ENCODE assay signal across 29 mouse cellular contexts in genomic region chr1:53321662-53322344, GRCm38 (mm10). TPM values are rescaled to one million over a fixed set of nuclear protein-coding genes. Genes with fewer than 3 reads are reported as not detected.
A peak's percentile ranks its signal among the peaks of the same experiment; 100 is the strongest.
DNase-seq lines count a peak whose midpoint lies in the region; ATAC-seq and TF ChIP-seq lines count a peak whose summit lies in the region.
"Had no signal": no experiment of that assay in that cellular context is flagged by ENCODE, and none has a peak within 500 bp of the region (broad histone marks: within the 10 kb centered on the region; RNA-seq: fewer than 3 reads in every experiment).

No protein-coding gene starts in this region.

- peaks cover 58% of the 10 kb centered on the region for H3K4me1 ChIP-seq in G1E (ENCODE audit: insufficient read depth, low read depth, low read length)
- H3K4me1 ChIP-seq in liver, embryonic 14.5 days (replicated peaks; ENCODE audit: control insufficient read depth in 2 of 2, insufficient read depth in 2 of 2, low read length in 1 of 2) = peaks cover 6 to 8% of the 10 kb centered on the region in 2 experiments; a peak in 3 of 4 replicates
- H3K4me1 ChIP-seq in lung, postnatal 0 days (ENCODE audit: insufficient read depth, low read depth, low read length) = no peaks in the 10 kb centered on the region
- H3K4me1 ChIP-seq: embryonic facial prominence, embryonic 12.5 days; embryonic facial prominence, embryonic 15.5 days; heart, embryonic 12.5 days; heart, embryonic 15.5 days; hindbrain, embryonic 15.5 days had no signal

- H3K4me3 ChIP-seq in G1E (ENCODE audit: low read depth, low read length) = no peak overlapping the region
- no peak overlapping the region for H3K4me3 ChIP-seq in liver, embryonic 14.5 days (ENCODE audit: insufficient read depth in 1 of 2, low read depth in 2 of 2, low read length in 2 of 2)
- H3K4me3 ChIP-seq in lung, postnatal 0 days (ENCODE audit: low read depth, low read length) = no peak overlapping the region
- H3K4me3 ChIP-seq: embryonic facial prominence, embryonic 12.5 days; embryonic facial prominence, embryonic 15.5 days; heart, embryonic 12.5 days; heart, embryonic 15.5 days; hindbrain, embryonic 15.5 days had no signal

- no peak for DNase-seq in frontal cortex, adult 2 months (ENCODE audit: extremely low spot score in 1 of 2, low spot score in 1 of 2)
- DNase-seq in G1E (ENCODE audit: low spot score) = no peak
- DNase-seq in liver, embryonic 14.5 days (ENCODE audit: low read depth in 3 of 3, low spot score in 3 of 3) = no peak
- DNase-seq in lung, postnatal 0 days (ENCODE audit: low spot score) = no peak
- DNase-seq in heart, postnatal 14 days = no peak
- DNase-seq: adrenal gland, adult 2 months; adrenal gland, postnatal 14 days; cerebellum, adult 11 months; cerebellum, adult 2 months; cerebellum, adult 9-11 months; cerebellum, postnatal 25 days; forebrain, postnatal 0 days; gastrocnemius, postnatal 10 days; heart, adult 11 months; heart, postnatal 10 days; heart, postnatal 4 days had no signal

- peak; percentile 62; the same call in 1 of the 2 replicates for ATAC-seq in frontal cortex, adult (ENCODE audit: low TSS enrichment)
- peak; percentile 56 for ATAC-seq in G1E (ENCODE audit: extremely low read depth, insufficient number of reproducible peaks, low FRiP score, poor library complexity, severe bottlenecking)
- peak; percentile 53 for ATAC-seq in liver, embryonic 14.5 days (ENCODE audit: insufficient read depth)
- peak; percentile 72 for ATAC-seq in megakaryocyte-erythroid progenitor cell, adult 5-6 weeks (replicated peaks; ENCODE audit: low FRiP score, low TSS enrichment, poor library complexity, severe bottlenecking)
- no peak for ATAC-seq in lung, postnatal 0 days
- ATAC-seq: forebrain, embryonic 14.5 days; forebrain, postnatal 0 days had no signal

- TF ChIP-seq EP300 in liver, embryonic 14.5 days (IDR thresholded peaks at IDR 0.05; ENCODE audit: low read depth) = peak; percentile 41; the same call in 1 of the 2 replicates
- no peak for TF ChIP-seq EP300 in lung, postnatal 0 days (IDR thresholded peaks at IDR 0.05)

- 70% methylated on average over 4 of the region's 4 CpGs for WGBS in liver, embryonic 14.5 days (ENCODE audit: insufficient replicate concordance)
- WGBS in lung, postnatal 0 days = 96% methylated on average over 4 of the region's 4 CpGs

- no peaks in the 10 kb centered on the region for H3K27me3 ChIP-seq in G1E (ENCODE audit: insufficient read depth, low read length)
- no peaks in the 10 kb centered on the region for H3K27me3 ChIP-seq in liver, embryonic 14.5 days (ENCODE audit: control insufficient read depth, insufficient read depth, low read length)
- H3K27me3 ChIP-seq in lung, postnatal 0 days (replicated peaks; ENCODE audit: insufficient read depth, low read length) = no peaks in the 10 kb centered on the region
- H3K27me3 ChIP-seq: embryonic facial prominence, embryonic 12.5 days; embryonic facial prominence, embryonic 15.5 days; heart, embryonic 12.5 days; heart, embryonic 15.5 days; hindbrain, embryonic 15.5 days had no signal

- no peak overlapping the region for H3K27ac ChIP-seq in liver, embryonic 14.5 days
- no peak overlapping the region for H3K27ac ChIP-seq in lung, postnatal 0 days (ENCODE audit: low read length)
- H3K27ac ChIP-seq: embryonic facial prominence, embryonic 12.5 days; embryonic facial prominence, embryonic 15.5 days; heart, embryonic 15.5 days; hindbrain, embryonic 15.5 days had no signal

- no peaks in the 10 kb centered on the region for H3K9me3 ChIP-seq in G1E (replicated peaks)
- H3K9me3 ChIP-seq in liver, embryonic 14.5 days (ENCODE audit: control insufficient read depth, low read length) = no peaks in the 10 kb centered on the region
- no peaks in the 10 kb centered on the region for H3K9me3 ChIP-seq in lung, postnatal 0 days (ENCODE audit: low read length)
- H3K9me3 ChIP-seq: embryonic facial prominence, embryonic 12.5 days; embryonic facial prominence, embryonic 15.5 days; heart, embryonic 12.5 days; heart, embryonic 15.5 days; hindbrain, embryonic 15.5 days had no signal

- intact Hi-C loops in heart, postnatal 14 days (cut with DNase I) = no loop called here

- H3K4me2 ChIP-seq in liver, embryonic 14.5 days (ENCODE audit: low read depth) = no peak overlapping the region
- no peak overlapping the region for H3K4me2 ChIP-seq in lung, postnatal 0 days (replicated peaks; ENCODE audit: low read depth, low read length)
- H3K4me2 ChIP-seq: embryonic facial prominence, embryonic 12.5 days; embryonic facial prominence, embryonic 15.5 days; heart, embryonic 12.5 days; heart, embryonic 15.5 days; hindbrain, embryonic 15.5 days had no signal

- no peak overlapping the region for H3K9ac ChIP-seq in liver, embryonic 14.5 days (replicated peaks)
- H3K9ac ChIP-seq in lung, postnatal 0 days (replicated peaks; ENCODE audit: low read depth) = no peak overlapping the region
- H3K9ac ChIP-seq: embryonic facial prominence, embryonic 12.5 days; embryonic facial prominence, embryonic 15.5 days; forebrain, postnatal 0 days; heart, embryonic 12.5 days; heart, embryonic 15.5 days; hindbrain, embryonic 15.5 days had no signal

- peaks cover 35% of the 10 kb centered on the region for H3K36me3 ChIP-seq in G1E (replicated peaks)
- peaks cover 10% of the 10 kb centered on the region for H3K36me3 ChIP-seq in liver, embryonic 14.5 days (replicated peaks; ENCODE audit: control insufficient read depth, insufficient read depth, low read depth)
- H3K36me3 ChIP-seq in lung, postnatal 0 days (ENCODE audit: insufficient read depth, low read length) = no peaks in the 10 kb centered on the region

- no peak for TF ChIP-seq CTCF in G1E (IDR thresholded peaks at IDR 0.05; ENCODE audit: low read depth, low read length)
- no peak for TF ChIP-seq CTCF in liver, embryonic 14.5 days (IDR thresholded peaks at IDR 0.05; ENCODE audit: low read depth)
- no peak for TF ChIP-seq CTCF in lung, postnatal 0 days (IDR thresholded peaks at IDR 0.05)

RNA-seq across cellular contexts. Expression of gene Osgepl1, which starts 8.4 kb away (rescaled TPM):
- 21.0 and 23.9 TPM in 2 replicates for polyA plus RNA-seq in frontal cortex, adult 2 months (2012; rRNA removed)
- total RNA-seq in G1E (2014; fragmentation: Nextera tagmentation) = 87.3 and 102 TPM in 2 replicates
- 42.9 and 51.6 TPM in 2 replicates for total RNA-seq in G1E (2017)
- 1.2 and 2.1 TPM in 2 replicates for polyA plus RNA-seq in G1E (2012)
- polyA plus RNA-seq in liver, embryonic 14.5 days (2012; rRNA removed) = 7.8 and 12.9 TPM in 2 replicates
- 27.9 and 28.0 TPM in 2 replicates for polyA plus RNA-seq in liver, embryonic 14.5 days (2014; fragmentation: Nextera tagmentation; extraction: Ambion mirVana)
- total RNA-seq in megakaryocyte-erythroid progenitor cell, adult 5-6 weeks (2014; fragmentation: Nextera tagmentation) = 28.9 and 42.9 TPM in 2 replicates
- 34.2 and 34.9 TPM in 2 replicates for total RNA-seq in megakaryocyte-erythroid progenitor cell, adult 5-6 weeks (2017)
- 13.0 and 16.5 TPM in 2 replicates for polyA plus RNA-seq in lung, postnatal 0 days (2015; fragmentation: Nextera tagmentation; extraction: Ambion mirVana)
- total RNA-seq in heart, postnatal 14 days (2021) = 10 to 100 TPM; 46.4 to 49.5 TPM

RNA-seq across cellular contexts. Expression of gene Gm28778, which starts 24.9 kb away (rescaled TPM):
- not detected in 2 replicates for polyA plus RNA-seq in frontal cortex, adult 2 months (2012; rRNA removed)
- 7.2 TPM in 1 of 2 replicates, not detected in the other for total RNA-seq in G1E (2014; fragmentation: Nextera tagmentation)
- total RNA-seq in G1E (2017) = 3.4 TPM in 1 of 2 replicates, not detected in the other
- not detected in 2 replicates for polyA plus RNA-seq in G1E (2012)
- not detected in 2 replicates for polyA plus RNA-seq in liver, embryonic 14.5 days (2012; rRNA removed)
- polyA plus RNA-seq in liver, embryonic 14.5 days (2014; fragmentation: Nextera tagmentation; extraction: Ambion mirVana) = not detected in 2 replicates
- not detected in 2 replicates for total RNA-seq in megakaryocyte-erythroid progenitor cell, adult 5-6 weeks (2014; fragmentation: Nextera tagmentation)
- not detected in 2 replicates for total RNA-seq in megakaryocyte-erythroid progenitor cell, adult 5-6 weeks (2017)
- not detected in 2 replicates for polyA plus RNA-seq in lung, postnatal 0 days (2015; fragmentation: Nextera tagmentation; extraction: Ambion mirVana)
- total RNA-seq in heart, postnatal 14 days (2021) = 1 to 10 TPM in 1 of 2 experiments, under 1 TPM in 1; 0.37 to 1.1 TPM
- total RNA-seq: adrenal gland, adult 2 months; adrenal gland, postnatal 14 days; adrenal gland, postnatal 4 days; common myeloid progenitor, adult 5-6 weeks; forebrain, postnatal 0 days; heart, postnatal 4 days had no signal
- polyA plus RNA-seq: embryonic facial prominence, embryonic 12.5 days; embryonic facial prominence, embryonic 15.5 days; forebrain, embryonic 11.5 days; forebrain, embryonic 14.5 days; forebrain, postnatal 0 days; heart, embryonic 12.5 days; hindbrain, embryonic 11.5 days; hindbrain, embryonic 15.5 days had no signal

RNA-seq across cellular contexts. Expression of gene Ormdl1, which starts 24.9 kb away (rescaled TPM):
- polyA plus RNA-seq in frontal cortex, adult 2 months (2012; rRNA removed) = 11.0 and 13.4 TPM in 2 replicates
- total RNA-seq in G1E (2014; fragmentation: Nextera tagmentation) = 61.4 and 61.7 TPM in 2 replicates
- 98.6 and 102 TPM in 2 replicates for total RNA-seq in G1E (2017)
- 1.4 and 2.0 TPM in 2 replicates for polyA plus RNA-seq in G1E (2012)
- polyA plus RNA-seq in liver, embryonic 14.5 days (2012; rRNA removed) = 8.1 and 13.7 TPM in 2 replicates
- 34.1 and 35.0 TPM in 2 replicates for polyA plus RNA-seq in liver, embryonic 14.5 days (2014; fragmentation: Nextera tagmentation; extraction: Ambion mirVana)
- total RNA-seq in megakaryocyte-erythroid progenitor cell, adult 5-6 weeks (2014; fragmentation: Nextera tagmentation) = 33.5 and 35.7 TPM in 2 replicates
- 27.8 and 41.3 TPM in 2 replicates for total RNA-seq in megakaryocyte-erythroid progenitor cell, adult 5-6 weeks (2017)
- 24.6 and 28.1 TPM in 2 replicates for polyA plus RNA-seq in lung, postnatal 0 days (2015; fragmentation: Nextera tagmentation; extraction: Ambion mirVana)
- total RNA-seq in heart, postnatal 14 days (2021) = 1 to 10 TPM; 6.9 to 7.1 TPM

RNA-seq across cellular contexts. Expression of gene Pms1, which starts 25.0 kb away (rescaled TPM):
- polyA plus RNA-seq in frontal cortex, adult 2 months (2012; rRNA removed) = 4.4 and 4.5 TPM in 2 replicates
- total RNA-seq in G1E (2014; fragmentation: Nextera tagmentation) = 49.3 and 51.5 TPM in 2 replicates
- 41.0 and 44.5 TPM in 2 replicates for total RNA-seq in G1E (2017)
- polyA plus RNA-seq in G1E (2012) = 2.1 and 2.9 TPM in 2 replicates
- polyA plus RNA-seq in liver, embryonic 14.5 days (2012; rRNA removed) = 1.8 and 3.1 TPM in 2 replicates
- polyA plus RNA-seq in liver, embryonic 14.5 days (2014; fragmentation: Nextera tagmentation; extraction: Ambion mirVana) = 7.8 and 8.2 TPM in 2 replicates
- 14.7 and 18.0 TPM in 2 replicates for total RNA-seq in megakaryocyte-erythroid progenitor cell, adult 5-6 weeks (2014; fragmentation: Nextera tagmentation)
- 20.5 and 25.9 TPM in 2 replicates for total RNA-seq in megakaryocyte-erythroid progenitor cell, adult 5-6 weeks (2017)
- 2.5 and 3.9 TPM in 2 replicates for polyA plus RNA-seq in lung, postnatal 0 days (2015; fragmentation: Nextera tagmentation; extraction: Ambion mirVana)
- total RNA-seq in heart, postnatal 14 days (2021) = 1 to 10 TPM; 7.4 to 7.6 TPM

RNA-seq across cellular contexts. Expression of gene Asdurf, which starts 30.6 kb away (rescaled TPM):
- not detected in 2 replicates for polyA plus RNA-seq in frontal cortex, adult 2 months (2012; rRNA removed)
- total RNA-seq in G1E (2014; fragmentation: Nextera tagmentation) = not detected in 2 replicates
- total RNA-seq in G1E (2017) = 22.0 and 55.5 TPM in 2 replicates
- 13.1 and 111 TPM in 2 replicates for polyA plus RNA-seq in G1E (2012)
- not detected in 2 replicates for polyA plus RNA-seq in liver, embryonic 14.5 days (2012; rRNA removed)
- polyA plus RNA-seq in liver, embryonic 14.5 days (2014; fragmentation: Nextera tagmentation; extraction: Ambion mirVana) = 4.6 TPM in 1 of 2 replicates, not detected in the other
- not detected in 2 replicates for total RNA-seq in megakaryocyte-erythroid progenitor cell, adult 5-6 weeks (2014; fragmentation: Nextera tagmentation)
- total RNA-seq in megakaryocyte-erythroid progenitor cell, adult 5-6 weeks (2017) = 274 and 442 TPM in 2 replicates
- polyA plus RNA-seq in lung, postnatal 0 days (2015; fragmentation: Nextera tagmentation; extraction: Ambion mirVana) = 5.7 and 10.5 TPM in 2 replicates
- total RNA-seq in heart, postnatal 14 days (2021) = 1 to 10 TPM; 2.3 to 4.3 TPM
- total RNA-seq: adrenal gland, postnatal 4 days; ES-E14; forebrain, postnatal 0 days; heart, postnatal 4 days had no signal
- polyA plus RNA-seq: adrenal gland, adult 2 months; cerebellum, adult 2 months; embryonic facial prominence, embryonic 12.5 days; forebrain, embryonic 11.5 days; hindbrain, embryonic 11.5 days had no signal
